Mouse (Mus musculus): ENCODE data around the gene Irf6.

The Irf6 gene

DNA sequence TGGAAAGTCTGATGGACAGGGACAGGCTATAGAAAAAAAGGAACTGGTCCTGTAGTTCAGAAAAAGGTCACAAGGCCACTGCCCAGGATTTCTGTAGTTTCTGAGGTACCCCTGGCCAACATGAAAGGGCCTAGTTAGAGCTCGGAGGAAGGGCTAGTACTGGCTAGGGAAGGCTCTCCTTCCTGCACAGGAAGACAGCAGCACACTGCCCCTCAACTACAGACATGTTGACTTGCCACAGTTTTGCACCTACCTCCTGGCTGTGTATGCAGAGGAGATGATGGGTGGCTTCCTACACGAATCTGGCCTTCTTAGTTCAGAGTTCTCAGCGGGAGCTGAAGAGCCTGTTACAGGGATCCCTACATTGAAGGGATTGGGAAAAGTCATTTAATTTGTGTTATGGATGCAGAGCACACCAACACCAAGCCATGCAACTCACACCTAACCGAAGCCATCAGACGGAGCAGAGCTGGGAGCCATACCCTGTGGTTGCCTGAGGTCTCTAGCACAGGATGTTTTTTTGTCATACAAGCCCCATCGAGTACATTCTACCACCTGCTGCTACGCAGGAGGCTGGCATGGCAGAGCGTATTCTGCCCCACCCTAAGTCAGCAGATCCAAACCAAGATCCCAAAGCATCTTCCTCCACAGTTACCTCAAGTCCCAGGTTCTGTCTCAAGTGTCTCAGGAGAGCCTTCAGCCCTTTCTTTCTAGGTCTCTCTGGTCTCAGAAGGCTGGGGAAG, 47.9 kb downstream of the Irf6 start:
- no peak for DNase-seq (ENCODE audit: low read depth, low spot score)

DNA sequence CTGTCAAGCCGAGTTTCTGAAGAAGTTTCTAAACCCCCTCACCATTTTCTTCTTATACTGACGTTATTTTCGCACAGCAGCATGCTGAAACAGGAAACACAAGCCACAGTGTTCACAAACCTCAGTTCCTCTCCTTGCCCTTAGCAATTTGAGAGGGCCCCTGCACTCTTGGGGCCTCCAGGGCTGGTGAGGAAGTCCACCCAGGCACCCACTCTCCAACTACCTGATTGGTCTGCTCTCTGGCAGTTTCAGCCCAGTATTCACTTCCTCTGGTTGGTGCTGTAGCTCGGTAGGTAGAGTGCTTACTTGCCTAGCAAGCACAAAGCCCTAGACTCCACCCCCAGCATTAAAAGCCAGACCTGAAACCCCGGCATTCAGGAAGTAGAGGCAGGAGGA, 48.5 kb downstream of the Irf6 start, which contains the start of gene Traf3ip3:
TSS of gene Traf3ip3 (minus strand) at position 321 of the 396 bp plus-strand sequence.
- DNase-seq (ENCODE audit: low read depth, low spot score), result no peak

GRCm38 (mm10) chr1:193203821-193204220, 50.9 kb downstream of the Irf6 start:
- DNase-seq (ENCODE audit: low read depth, low spot score), result no peak

- no peak for DNase-seq (ENCODE audit: low read depth, low spot score)
Observed at GRCm38 (mm10) chr1:193205431-193205830, 52.5 kb downstream of the Irf6 start.

GRCm38 (mm10) chr1:193207503-193207902, 54.6 kb downstream of the Irf6 start, which contains the start of gene Lamb3:
Lamb3 (plus strand) TSS chr1:193207699.
- DNase-seq (ENCODE audit: low read depth, low spot score), result no peak

DNA sequence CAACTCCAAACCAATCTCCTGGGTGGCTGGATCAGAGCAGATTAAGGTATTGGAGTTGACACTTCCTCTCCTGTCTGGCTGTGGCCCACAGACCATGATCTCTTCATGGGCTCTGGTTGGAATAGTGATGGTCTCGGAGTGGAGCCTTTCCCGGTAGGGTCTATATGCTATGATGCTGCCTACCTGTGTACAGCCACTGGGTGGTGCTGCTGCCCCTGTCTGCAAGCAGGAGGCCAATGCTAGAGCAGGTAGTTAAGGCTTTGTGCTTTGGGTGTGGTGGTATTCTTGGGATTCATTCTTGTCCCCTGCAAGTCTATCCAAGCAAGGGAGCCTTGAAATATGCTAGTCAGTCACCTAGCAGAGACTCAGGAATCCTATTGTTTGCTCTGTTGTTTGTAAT, 55.3 kb downstream of the Irf6 start:
- DNase-seq (ENCODE audit: low read depth, low spot score), result peak; percentile 79

DNA sequence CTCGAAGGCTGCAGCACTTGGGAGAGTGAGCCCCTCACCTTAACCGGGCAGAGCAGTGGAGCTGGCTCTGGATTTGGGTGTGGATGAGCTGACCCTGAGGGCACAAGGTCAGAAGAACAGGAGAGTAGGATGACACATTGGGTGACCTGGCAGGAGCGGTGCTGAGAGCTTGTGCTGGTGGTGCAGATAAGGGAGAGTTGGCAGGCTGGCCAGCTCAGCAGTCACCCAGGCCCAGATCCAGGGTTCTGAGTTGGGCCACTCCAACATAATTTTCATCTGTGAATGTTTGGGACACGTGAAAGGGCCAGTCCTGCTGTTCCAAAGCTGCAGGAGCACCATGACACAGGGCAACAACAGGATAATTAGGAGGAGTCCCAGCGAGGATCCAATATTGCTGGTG, 58.5 kb downstream of the Irf6 start:
- DNase-seq (ENCODE audit: low read depth, low spot score), result no peak

- DNase-seq (ENCODE audit: low read depth, low spot score), result no peak
Observed at GRCm38 (mm10) chr1:193214053-193214452, 61.1 kb downstream of the Irf6 start.

GRCm38 (mm10) chr1:193216000-193216399, 63.1 kb downstream of the Irf6 start:
- DNase-seq (ENCODE audit: low read depth, low spot score), result no peak

DNA sequence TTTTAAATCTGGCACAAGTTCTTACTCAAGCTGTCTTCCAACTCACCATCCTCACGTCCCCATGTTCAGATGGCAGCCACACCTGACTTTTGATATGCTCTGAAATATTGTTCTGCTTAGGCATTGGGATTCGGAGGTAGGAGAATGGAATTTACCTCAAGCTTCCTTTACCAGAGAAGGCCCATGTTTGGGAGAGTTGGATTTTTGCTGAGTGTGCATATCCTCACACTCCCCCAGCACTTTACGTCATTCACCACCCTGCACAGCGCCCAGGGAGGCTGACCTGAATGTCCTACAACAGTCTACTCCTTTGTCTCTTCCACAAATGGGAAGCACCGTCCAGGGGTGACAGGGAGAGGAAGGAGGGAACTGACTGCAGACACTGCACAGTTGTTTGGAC, 67.5 kb downstream of the Irf6 start:
- DNase-seq (ENCODE audit: low read depth, low spot score), result no peak

All from ZHBTc4 (cell line).